ENCODE assay signal across 7 mouse cellular contexts in the genomic region with DNA sequence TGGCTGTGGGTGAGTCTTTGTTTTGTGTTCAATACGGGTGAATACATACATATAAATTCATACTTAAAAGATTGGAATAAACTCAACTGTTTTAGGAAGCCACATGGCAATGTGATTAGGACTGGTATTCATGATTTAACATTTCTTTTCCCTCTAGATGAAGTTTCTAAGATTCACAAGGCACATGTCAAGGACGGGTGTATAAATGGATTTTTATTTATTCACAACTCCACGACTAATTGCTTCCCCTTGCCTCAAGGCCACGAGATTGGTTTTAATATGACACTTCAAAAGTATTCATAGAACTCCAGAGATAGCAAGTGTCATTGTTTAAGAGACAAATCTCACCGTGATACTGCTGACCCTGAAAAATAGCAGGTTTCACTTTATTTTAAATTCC. TPM values are rescaled to one million over a fixed set of nuclear protein-coding genes. Genes with fewer than 3 reads are reported as not detected.
A peak's percentile ranks its signal among the peaks of the same experiment; 100 is the strongest.
DNase-seq lines count a peak whose midpoint lies in the region; ATAC-seq and TF ChIP-seq lines count a peak whose summit lies in the region.

A gene (minus strand): TSS at position 101 of the 400 bp plus-strand sequence.

- peaks cover 14% of the 10 kb centered on the region for H3K4me1 ChIP-seq in lung, embryonic 15.5 days
- peaks cover 24% of the 10 kb centered on the region for H3K4me1 ChIP-seq in forebrain, embryonic 15.5 days
- H3K4me1 ChIP-seq in midbrain, postnatal 0 days (ENCODE audit: insufficient read depth, low read length): no peaks in the 10 kb centered on the region

- no peak for DNase-seq in lung, postnatal 25 days (ENCODE audit: low spot score)
- DNase-seq in layer of hippocampus, postnatal 10 days (ENCODE audit: low spot score in 2 of 2): no peak
- no peak for DNase-seq in midbrain, postnatal 0 days (ENCODE audit: low spot score)
- DNase-seq in urinary bladder, postnatal 10 days (ENCODE audit: low spot score): no peak

- TF ChIP-seq CTCF in midbrain, postnatal 0 days (IDR thresholded peaks at IDR 0.05): no peak

- peak within 1 kb of the TSS; percentile 94 for H3K4me2 ChIP-seq in lung, embryonic 15.5 days
- peak within 1 kb of the TSS; percentile 91 for H3K4me2 ChIP-seq in forebrain, embryonic 15.5 days (replicated peaks)
- peak within 1 kb of the TSS; percentile 76 for H3K4me2 ChIP-seq in midbrain, postnatal 0 days (ENCODE audit: low read depth, low read length, poor library complexity, severe bottlenecking)

- H3K27ac ChIP-seq in lung, embryonic 15.5 days: peak within 1 kb of the TSS; percentile 99; the same call in 1 of the 2 replicates
- peak within 1 kb of the TSS; percentile 99 for H3K27ac ChIP-seq in forebrain, embryonic 15.5 days (replicated peaks)
- peak within 1 kb of the TSS; percentile 93; the same call in 1 of the 2 replicates for H3K27ac ChIP-seq in midbrain, postnatal 0 days (ENCODE audit: low read depth, low read length)

- H3K36me3 ChIP-seq in lung, embryonic 15.5 days: no peaks in the 10 kb centered on the region
- H3K36me3 ChIP-seq in forebrain, embryonic 15.5 days: no peaks in the 10 kb centered on the region
- no peaks in the 10 kb centered on the region for H3K36me3 ChIP-seq in midbrain, postnatal 0 days (ENCODE audit: insufficient read depth, low read length)

- peaks cover 6% of the 10 kb centered on the region; the same call in 1 of the 2 replicates for H3K27me3 ChIP-seq in lung, embryonic 15.5 days
- H3K27me3 ChIP-seq in forebrain, embryonic 15.5 days: no peaks in the 10 kb centered on the region
- H3K27me3 ChIP-seq in midbrain, postnatal 0 days (ENCODE audit: insufficient read depth, low read length): no peaks in the 10 kb centered on the region

- no peaks in the 10 kb centered on the region for H3K9me3 ChIP-seq in lung, embryonic 15.5 days
- H3K9me3 ChIP-seq in forebrain, embryonic 15.5 days: no peaks in the 10 kb centered on the region
- H3K9me3 ChIP-seq in midbrain, postnatal 0 days (ENCODE audit: low read length): no peaks in the 10 kb centered on the region

- 0 out of 2 replicates have a peak within 1 kb of the TSS, but pooled peaks have one; percentile 92 for H3K9ac ChIP-seq in lung, embryonic 15.5 days
- peak within 1 kb of the TSS; percentile 96 for H3K9ac ChIP-seq in forebrain, embryonic 15.5 days (replicated peaks)
- peak within 1 kb of the TSS; percentile 86 for H3K9ac ChIP-seq in midbrain, postnatal 0 days (replicated peaks; ENCODE audit: low read length, poor library complexity, severe bottlenecking)

- no peak for ATAC-seq in lung, embryonic 15.5 days (ENCODE audit: borderline replicate concordance, extremely low read depth, low FRiP score, low TSS enrichment)
- no peak for ATAC-seq in forebrain, embryonic 15.5 days (replicated peaks)
- no peak for ATAC-seq in midbrain, postnatal 0 days (ENCODE audit: low FRiP score)
- ATAC-seq in erythroblast, adult 5-6 weeks (replicated peaks; ENCODE audit: low FRiP score, poor library complexity, severe bottlenecking): no peak

- H3K4me3 ChIP-seq in lung, embryonic 15.5 days: peak within 1 kb of the TSS; percentile 87
- H3K4me3 ChIP-seq in forebrain, embryonic 15.5 days: peak within 1 kb of the TSS; percentile 92
- H3K4me3 ChIP-seq in midbrain, postnatal 0 days (ENCODE audit: low read depth, low read length): peak within 1 kb of the TSS; percentile 79

- WGBS in lung, embryonic 15.5 days: 57% methylated on average over 5 of the region's 5 CpGs
- WGBS in forebrain, embryonic 15.5 days: 57% methylated on average over 5 of the region's 5 CpGs
- 48% methylated on average over 5 of the region's 5 CpGs for WGBS in midbrain, postnatal 0 days

RNA-seq across cellular contexts. Expression of the gene that starts here (rescaled TPM):
- polyA plus RNA-seq in lung, embryonic 15.5 days (2015; fragmentation: Nextera tagmentation; extraction: Ambion mirVana): 17.3 and 18.4 TPM in 2 replicates
- polyA plus RNA-seq in forebrain, embryonic 15.5 days (2015; fragmentation: Nextera tagmentation; extraction: Ambion mirVana): 27.7 and 29.0 TPM in 2 replicates
- 10 to 100 TPM; 19.1 to 24.2 TPM for total RNA-seq in layer of hippocampus, postnatal 10 days (2021)
- total RNA-seq in midbrain, postnatal 0 days (2014; rRNA removed): 61.3 and 69.1 TPM in 2 replicates
- polyA plus RNA-seq in midbrain, postnatal 0 days (2015; fragmentation: Nextera tagmentation; extraction: Ambion mirVana): 15.0 and 15.7 TPM in 2 replicates
- total RNA-seq in erythroblast, adult 5-6 weeks (2015; ENCODE audit: low replicate concordance): not detected in 2 replicates
- total RNA-seq in erythroblast, adult 5-6 weeks (2017; ENCODE audit: low replicate concordance): not detected in 2 replicates

Comparison
In these comparisons a context has a peak if more than half of its experiments do, and no peak if none do; other contexts are left out.
1. RNA of the gene that starts here (total RNA-seq): 61.3 to 69.1 TPM in midbrain, postnatal 0 days and 19.1 to 24.2 TPM in layer of hippocampus, postnatal 10 days; not detected in erythroblast, adult 5-6 weeks; every median in the first group is over 10 times any median in the second.
2. Peak in every context shown above with its lines, with median percentiles within 50 percentile points of each other: H3K27ac ChIP-seq, H3K4me2 ChIP-seq, H3K4me3 ChIP-seq and H3K9ac ChIP-seq.